ENCODE assay signal across 9 mouse cellular contexts in the genomic region with DNA sequence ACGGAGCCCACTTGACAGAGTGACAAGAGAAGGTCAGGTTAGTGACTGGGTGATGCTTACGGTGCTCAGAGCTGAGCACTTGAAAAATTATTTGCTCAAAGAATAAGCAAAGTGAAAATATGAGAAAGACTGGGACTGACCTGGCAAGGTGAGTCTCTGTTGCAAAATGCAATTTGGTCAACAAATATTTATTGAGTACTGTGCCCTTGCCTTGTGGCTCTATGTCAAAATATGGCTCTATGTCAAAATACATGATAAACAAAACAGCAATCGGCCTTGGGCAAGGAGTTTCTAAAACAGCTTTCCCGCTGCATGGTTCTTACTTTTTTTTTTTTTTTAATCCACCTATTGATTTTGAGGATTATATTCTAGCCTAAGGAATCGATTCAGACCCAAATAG. TPM values are rescaled to one million over a fixed set of nuclear protein-coding genes. Genes with fewer than 3 reads are reported as not detected.
DNase-seq lines count a peak whose midpoint lies in the region; ATAC-seq and TF ChIP-seq lines count a peak whose summit lies in the region.
"Had no signal": no experiment of that assay in that cellular context is flagged by ENCODE, and none has a peak within 500 bp of the region (broad histone marks: within the 10 kb centered on the region; RNA-seq: fewer than 3 reads in every experiment).

No protein-coding gene starts in this region.

- H3K4me1 ChIP-seq in heart, embryonic 12.5 days (replicated peaks), result peaks cover 30% of the 10 kb centered on the region
- H3K4me1 ChIP-seq in MEL (ENCODE audit: control insufficient read depth in 1 of 2, insufficient read depth in 2 of 2, low read length in 2 of 2), result peaks cover 1 to 18% of the 10 kb centered on the region in 2 experiments
- H3K4me1 ChIP-seq in hindbrain, embryonic 15.5 days (replicated peaks), result peaks cover 29% of the 10 kb centered on the region
- peaks cover 28% of the 10 kb centered on the region for H3K4me1 ChIP-seq in midbrain, embryonic 11.5 days (ENCODE audit: control insufficient read depth, insufficient read depth, low read length)

- WGBS in heart, embryonic 12.5 days, result 36% methylated on average over 5 of the region's 5 CpGs
- WGBS in hindbrain, embryonic 15.5 days, result 37% methylated on average over 5 of the region's 5 CpGs
- WGBS in midbrain, embryonic 11.5 days, result 41% methylated on average over 5 of the region's 5 CpGs

- H3K9me3 ChIP-seq in heart, embryonic 12.5 days (replicated peaks), result no peaks in the 10 kb centered on the region
- H3K9me3 ChIP-seq in MEL (replicated peaks; ENCODE audit: insufficient read depth, low read length), result no peaks in the 10 kb centered on the region
- no peaks in the 10 kb centered on the region for H3K9me3 ChIP-seq in hindbrain, embryonic 15.5 days
- H3K9me3 ChIP-seq in midbrain, embryonic 11.5 days (ENCODE audit: control insufficient read depth, low read length), result no peaks in the 10 kb centered on the region
- H3K9me3 ChIP-seq: megakaryocyte, embryonic 14.5 days had no signal

- H3K27me3 ChIP-seq in heart, embryonic 12.5 days (replicated peaks), result no peaks in the 10 kb centered on the region
- no peaks in the 10 kb centered on the region for H3K27me3 ChIP-seq in MEL (ENCODE audit: control insufficient read depth in 1 of 2, insufficient read depth in 2 of 2, low read length in 2 of 2)
- no peaks in the 10 kb centered on the region for H3K27me3 ChIP-seq in hindbrain, embryonic 15.5 days
- no peaks in the 10 kb centered on the region for H3K27me3 ChIP-seq in midbrain, embryonic 11.5 days (ENCODE audit: control insufficient read depth, insufficient read depth, low read length)

- ATAC-seq in heart, embryonic 12.5 days (ENCODE audit: insufficient number of reproducible peaks, low FRiP score), result no peak
- no peak for ATAC-seq in hindbrain, embryonic 15.5 days (ENCODE audit: low FRiP score, low read depth)
- ATAC-seq in midbrain, embryonic 11.5 days (ENCODE audit: low FRiP score), result no peak

- H3K4me3 ChIP-seq in heart, embryonic 12.5 days, result peak overlapping the region; percentile 95
- peak overlapping the region in 1 of 2 experiments; percentile 19; a peak in 1 of 4 replicates for H3K4me3 ChIP-seq in MEL (ENCODE audit: control insufficient read depth in 1 of 2, insufficient read depth in 1 of 2, low read depth in 2 of 2, low read length in 2 of 2)
- H3K4me3 ChIP-seq in hindbrain, embryonic 15.5 days, result peak overlapping the region; percentile 81
- H3K4me3 ChIP-seq in midbrain, embryonic 11.5 days (ENCODE audit: low read depth, low read length), result no peak overlapping the region; the same call in 1 of the 2 replicates

- H3K79me2 ChIP-seq in MEL (ENCODE audit: control insufficient read depth, insufficient read depth, low read length, poor library complexity), result peaks cover 35% of the 10 kb centered on the region

- TF ChIP-seq RAD21 in MEL (IDR thresholded peaks at IDR 0.05; ENCODE audit: low read depth, low read length), result no peak

- no peak overlapping the region for H3K27ac ChIP-seq in heart, embryonic 12.5 days (ENCODE audit: poor library complexity, severe bottlenecking)
- H3K27ac ChIP-seq in MEL (ENCODE audit: control insufficient read depth, low read depth, low read length), result no peak overlapping the region
- H3K27ac ChIP-seq in hindbrain, embryonic 15.5 days (replicated peaks), result no peak overlapping the region
- no peak overlapping the region for H3K27ac ChIP-seq in midbrain, embryonic 11.5 days (ENCODE audit: low read depth, low read length)

- no peak overlapping the region for H3K9ac ChIP-seq in heart, embryonic 12.5 days
- H3K9ac ChIP-seq in MEL (ENCODE audit: control insufficient read depth, low read depth, low read length, poor library complexity, severe bottlenecking), result peak overlapping the region; percentile 93
- no peak overlapping the region for H3K9ac ChIP-seq in hindbrain, embryonic 15.5 days
- no peak overlapping the region for H3K9ac ChIP-seq in midbrain, embryonic 11.5 days (ENCODE audit: low read length)

- no peak for TF ChIP-seq EP300 in MEL (IDR thresholded peaks at IDR 0.05; ENCODE audit: low read depth in 1 of 2, low read length in 2 of 2)

- no peak for TF ChIP-seq POLR2A in MEL (IDR thresholded peaks at IDR 0.05; ENCODE audit: control insufficient read depth in 1 of 2, insufficient read depth in 1 of 2, low read depth in 1 of 2, low read length in 2 of 2, poor library complexity in 1 of 2)

- intact Hi-C loops in heart, postnatal 25 days (cut with DNase I), result loop anchor here (5.0 kb wide), 2 partner anchors 43 to 193 kb away; no protein-coding TSS in a partner anchor

- no peak for TF ChIP-seq CTCF in MEL (IDR thresholded peaks at IDR 0.05 in 2 of 3, conservative IDR thresholded peaks at IDR 0.05 in 1 of 3; ENCODE audit: control insufficient read depth in 1 of 3, insufficient read depth in 1 of 3, low read depth in 2 of 3, low read length in 3 of 3, poor library complexity in 1 of 3, severe bottlenecking in 1 of 3)

- H3K36me3 ChIP-seq in heart, embryonic 12.5 days, result no peaks in the 10 kb centered on the region
- H3K36me3 ChIP-seq in MEL (ENCODE audit: control insufficient read depth in 1 of 2, insufficient read depth in 2 of 2, low read length in 2 of 2), result peaks cover 0 to 11% of the 10 kb centered on the region in 2 experiments; a peak in 2 of 4 replicates
- H3K36me3 ChIP-seq in hindbrain, embryonic 15.5 days, result no peaks in the 10 kb centered on the region
- no peaks in the 10 kb centered on the region for H3K36me3 ChIP-seq in midbrain, embryonic 11.5 days (ENCODE audit: control insufficient read depth, insufficient read depth, low read length)

- no peak for DNase-seq in heart, postnatal 25 days (ENCODE audit: low spot score)
- DNase-seq in MEL (ENCODE audit: low read depth, low spot score), result no peak
- peak; percentile 81 for DNase-seq in midbrain, embryonic 11.5 days (ENCODE audit: low spot score, missing footprints)
- DNase-seq in thymus, postnatal 14 days, result no peak
- no peak for DNase-seq in ovary, postnatal 10 days (ENCODE audit: low spot score)
- no peak for DNase-seq in adrenal gland, postnatal 14 days

- peak overlapping the region; percentile 91 for H3K4me2 ChIP-seq in heart, embryonic 12.5 days
- peak overlapping the region; percentile 93 for H3K4me2 ChIP-seq in hindbrain, embryonic 15.5 days
- peak overlapping the region; percentile 72; the same call in 1 of the 2 replicates for H3K4me2 ChIP-seq in midbrain, embryonic 11.5 days

TF ChIP-seq in MEL, 35 proteins besides CTCF, POLR2A, EP300 and RAD21:
- TF ChIP-seq MXI1 (IDR thresholded peaks at IDR 0.05; ENCODE audit: low read depth, low read length), result no peak
- TF ChIP-seq NELFE (IDR thresholded peaks at IDR 0.05; ENCODE audit: low read depth, low read length), result no peak
- no peak for TF ChIP-seq MEF2A (IDR thresholded peaks at IDR 0.05; ENCODE audit: extremely low read depth, insufficient replicate concordance, low read depth, low read length, poor library complexity, severe bottlenecking)
- TF ChIP-seq ELF1 (IDR thresholded peaks at IDR 0.05; ENCODE audit: low read depth, low read length), result no peak
- TF ChIP-seq GATA1 (IDR thresholded peaks at IDR 0.05; ENCODE audit: low read depth, low read length), result no peak
- TF ChIP-seq MAZ (IDR thresholded peaks at IDR 0.05; ENCODE audit: low read depth, low read length), result no peak
- no peak for TF ChIP-seq BHLHE40 (IDR thresholded peaks at IDR 0.05; ENCODE audit: borderline replicate concordance, low read depth, low read length)
- no peak for TF ChIP-seq GABPA (IDR thresholded peaks at IDR 0.05; ENCODE audit: low read depth, low read length)
- TF ChIP-seq SMC3 (IDR thresholded peaks at IDR 0.05; ENCODE audit: low read depth, low read length), result no peak
- no peak for TF ChIP-seq ETS1 (IDR thresholded peaks at IDR 0.05; ENCODE audit: low read depth, low read length)
- TF ChIP-seq MAX (IDR thresholded peaks at IDR 0.05; ENCODE audit: low read length), result no peak
- no peak for TF ChIP-seq POLR2AphosphoS5 (IDR thresholded peaks at IDR 0.05; ENCODE audit: borderline replicate concordance, low read depth, low read length)
- no peak for TF ChIP-seq POLR2AphosphoS2 (IDR thresholded peaks at IDR 0.05; ENCODE audit: low read length)
- TF ChIP-seq E2F4 (IDR thresholded peaks at IDR 0.05; ENCODE audit: borderline replicate concordance, low read depth, low read length), result no peak
- TF ChIP-seq ZNF384 (IDR thresholded peaks at IDR 0.05; ENCODE audit: low read depth, low read length), result no peak
- TF ChIP-seq NRF1 (IDR thresholded peaks at IDR 0.05; ENCODE audit: insufficient read depth, low read depth, low read length, poor library complexity, severe bottlenecking), result no peak
- TF ChIP-seq TBP (IDR thresholded peaks at IDR 0.05; ENCODE audit: low read depth, low read length), result no peak

RNA-seq across cellular contexts. Expression of gene Znrf1, which starts 0.4 kb away (rescaled TPM):
- 33.1 and 35.1 TPM in 2 replicates for polyA plus RNA-seq in heart, embryonic 12.5 days (2016; fragmentation: Nextera tagmentation; extraction: Ambion mirVana)
- 10 to 100 TPM; 57.0 to 59.8 TPM for total RNA-seq in heart, postnatal 25 days (2021)
- total RNA-seq in MEL (2012; rRNA removed), result 16.6 and 18.4 TPM in 2 replicates
- 10 to 100 TPM in 1 of 2 experiments, not detected in 1; 36.0 TPM for polyA plus RNA-seq in MEL (2012; ENCODE audit: insufficient read depth in 1 of 2, insufficient read length in 2 of 2, low read depth in 1 of 2, low replicate concordance in 2 of 2, missing spikeins in 1 of 2)
- 102 and 106 TPM in 2 replicates for polyA plus RNA-seq in hindbrain, embryonic 15.5 days (2015; fragmentation: Nextera tagmentation; extraction: Ambion mirVana)
- polyA plus RNA-seq in midbrain, embryonic 11.5 days (2014; fragmentation: Nextera tagmentation; extraction: Ambion mirVana), result 38.6 and 45.6 TPM in 2 replicates
- 44.3 and 47.7 TPM in 2 replicates for total RNA-seq in adrenal gland, postnatal 14 days (2021)

RNA-seq across cellular contexts. Expression of gene Wdr59, which starts 13.6 kb away (rescaled TPM):
- polyA plus RNA-seq in heart, embryonic 12.5 days (2016; fragmentation: Nextera tagmentation; extraction: Ambion mirVana), result 4.7 and 4.9 TPM in 2 replicates
- 1 to 10 TPM; 6.3 to 7.4 TPM for total RNA-seq in heart, postnatal 25 days (2021)
- total RNA-seq in MEL (2012; rRNA removed), result 6.5 and 7.4 TPM in 2 replicates
- polyA plus RNA-seq in MEL (2012; ENCODE audit: insufficient read depth in 1 of 2, insufficient read length in 2 of 2, low read depth in 1 of 2, low replicate concordance in 2 of 2, missing spikeins in 1 of 2), result 10 to 100 TPM in 1 of 2 experiments, not detected in 1; 16.6 TPM
- polyA plus RNA-seq in hindbrain, embryonic 15.5 days (2015; fragmentation: Nextera tagmentation; extraction: Ambion mirVana), result 7.3 and 8.1 TPM in 2 replicates
- 2.9 TPM in 2 replicates for polyA plus RNA-seq in midbrain, embryonic 11.5 days (2014; fragmentation: Nextera tagmentation; extraction: Ambion mirVana)
- 12.0 and 15.4 TPM in 2 replicates for total RNA-seq in adrenal gland, postnatal 14 days (2021)
